Mouse (Mus musculus): Measurements from ENCODE around the gene P3h2. TPM values are rescaled to one million over a fixed set of nuclear protein-coding genes. Genes with fewer than 3 reads are reported as not detected.

P3h2 gene
- total RNA-seq, 2 experiments from 2014 or later, result not detected

- no peak for ATAC-seq (replicated peaks; ENCODE audit: low FRiP score, poor library complexity, severe bottlenecking)
These were observed 28.1 kb downstream of the P3h2 start for GRCm38 (mm10) chr16:26077246-26078099.

GRCm38 (mm10) chr16:26075063-26075462, 30.5 kb downstream of the P3h2 start:
- no peak for ATAC-seq (replicated peaks; ENCODE audit: low FRiP score, poor library complexity, severe bottlenecking)

- no peak for ATAC-seq (replicated peaks; ENCODE audit: low FRiP score, poor library complexity, severe bottlenecking)
These were observed 35.2 kb downstream of the P3h2 start for GRCm38 (mm10) chr16:26070376-26070775.

GRCm38 (mm10) chr16:26065060-26065459, 40.5 kb downstream of the P3h2 start:
- no peak for ATAC-seq (replicated peaks; ENCODE audit: low FRiP score, poor library complexity, severe bottlenecking)

GRCm38 (mm10) chr16:26060239-26061085, 45.1 kb downstream of the P3h2 start:
- ATAC-seq (replicated peaks; ENCODE audit: low FRiP score, poor library complexity, severe bottlenecking), result no peak

GRCm38 (mm10) chr16:26053631-26054030, 52.0 kb downstream of the P3h2 start:
- ATAC-seq (replicated peaks; ENCODE audit: low FRiP score, poor library complexity, severe bottlenecking), result no peak

GRCm38 (mm10) chr16:26049393-26050087, 56.0 kb downstream of the P3h2 start:
- no peak for ATAC-seq (replicated peaks; ENCODE audit: low FRiP score, poor library complexity, severe bottlenecking)

GRCm38 (mm10) chr16:26047870-26048269, 57.7 kb downstream of the P3h2 start:
- no peak for ATAC-seq (replicated peaks; ENCODE audit: low FRiP score, poor library complexity, severe bottlenecking)

- ATAC-seq (replicated peaks; ENCODE audit: low FRiP score, poor library complexity, severe bottlenecking), result no peak
These were observed 58.2 kb downstream of the P3h2 start for GRCm38 (mm10) chr16:26047396-26047795.

GRCm38 (mm10) chr16:26041929-26042303, 63.7 kb downstream of the P3h2 start:
- ATAC-seq (replicated peaks; ENCODE audit: low FRiP score, poor library complexity, severe bottlenecking), result no peak

- no peak for ATAC-seq (replicated peaks; ENCODE audit: low FRiP score, poor library complexity, severe bottlenecking)
These were observed 64.3 kb downstream of the P3h2 start for GRCm38 (mm10) chr16:26041021-26041928.

- no peak for ATAC-seq (replicated peaks; ENCODE audit: low FRiP score, poor library complexity, severe bottlenecking)
These were observed 66.3 kb downstream of the P3h2 start for GRCm38 (mm10) chr16:26039320-26039719.

- no peak for ATAC-seq (replicated peaks; ENCODE audit: low FRiP score, poor library complexity, severe bottlenecking)
These were observed 70.1 kb downstream of the P3h2 start for GRCm38 (mm10) chr16:26035525-26035924.

GRCm38 (mm10) chr16:26035079-26035478, 70.5 kb downstream of the P3h2 start:
- ATAC-seq (replicated peaks; ENCODE audit: low FRiP score, poor library complexity, severe bottlenecking), result no peak

GRCm38 (mm10) chr16:26029424-26030012, 76.1 kb downstream of the P3h2 start:
- no peak for ATAC-seq (replicated peaks; ENCODE audit: low FRiP score, poor library complexity, severe bottlenecking)

GRCm38 (mm10) chr16:26026416-26026815, 79.2 kb downstream of the P3h2 start:
- ATAC-seq (replicated peaks; ENCODE audit: low FRiP score, poor library complexity, severe bottlenecking), result no peak

- no peak for ATAC-seq (replicated peaks; ENCODE audit: low FRiP score, poor library complexity, severe bottlenecking)
These were observed 81.0 kb downstream of the P3h2 start for GRCm38 (mm10) chr16:26024543-26024942.

GRCm38 (mm10) chr16:26023352-26023751, 82.2 kb downstream of the P3h2 start:
- no peak for ATAC-seq (replicated peaks; ENCODE audit: low FRiP score, poor library complexity, severe bottlenecking)

GRCm38 (mm10) chr16:26021759-26022158, 83.8 kb downstream of the P3h2 start:
- no peak for ATAC-seq (replicated peaks; ENCODE audit: low FRiP score, poor library complexity, severe bottlenecking)

All from erythroblast, adult 5-6 weeks (primary cell).